Mouse (Mus musculus) gastrocnemius, adult 2 months (tissue): Measurements from ENCODE around the gene Gnai3. TPM values are rescaled to one million over a fixed set of nuclear protein-coding genes. Genes with fewer than 3 reads are reported as not detected.
A peak's percentile ranks its signal among the peaks of the same experiment; 100 is the strongest.

Experiments used
- DNase-seq: peaks from one replicate; pipeline ENCODE4 v3.0.0; 2022
- H3K27ac ChIP-seq: fragments of 200-600 bp; 2 replicates; pipeline ENCODE4 v1.8.1; 2022; ENCODE audit warnings: mild to moderate bottlenecking
- H3K4me3 ChIP-seq: fragments of 200-600 bp; 2 replicates; pipeline ENCODE4 v1.8.1; 2022; ENCODE audit warnings: mild to moderate bottlenecking, moderate library complexity
- CTCF ChIP-seq: fragments of 200-600 bp; IDR thresholded peaks from 2 replicates; pipeline ENCODE4 v1.8.1; 2022; ENCODE audit warnings: antibody characterized with exemption, mild to moderate bottlenecking, moderate library complexity
- intact Hi-C: fragments of 180-260 bp; cut with DNase I; formaldehyde crosslinking; loops from one replicate; pipeline ENCODE4 v1.15.1; 2025
- total RNA-seq, 2 experiments: library from RNA; stranded (reverse); gene quantifications; 2 replicates each; pipeline ENCODE4 v1.2.3; 2021

Gnai3 gene
- total RNA-seq, 2 experiments from 2014 or later: 12.0 to 13.8 TPM

DNA sequence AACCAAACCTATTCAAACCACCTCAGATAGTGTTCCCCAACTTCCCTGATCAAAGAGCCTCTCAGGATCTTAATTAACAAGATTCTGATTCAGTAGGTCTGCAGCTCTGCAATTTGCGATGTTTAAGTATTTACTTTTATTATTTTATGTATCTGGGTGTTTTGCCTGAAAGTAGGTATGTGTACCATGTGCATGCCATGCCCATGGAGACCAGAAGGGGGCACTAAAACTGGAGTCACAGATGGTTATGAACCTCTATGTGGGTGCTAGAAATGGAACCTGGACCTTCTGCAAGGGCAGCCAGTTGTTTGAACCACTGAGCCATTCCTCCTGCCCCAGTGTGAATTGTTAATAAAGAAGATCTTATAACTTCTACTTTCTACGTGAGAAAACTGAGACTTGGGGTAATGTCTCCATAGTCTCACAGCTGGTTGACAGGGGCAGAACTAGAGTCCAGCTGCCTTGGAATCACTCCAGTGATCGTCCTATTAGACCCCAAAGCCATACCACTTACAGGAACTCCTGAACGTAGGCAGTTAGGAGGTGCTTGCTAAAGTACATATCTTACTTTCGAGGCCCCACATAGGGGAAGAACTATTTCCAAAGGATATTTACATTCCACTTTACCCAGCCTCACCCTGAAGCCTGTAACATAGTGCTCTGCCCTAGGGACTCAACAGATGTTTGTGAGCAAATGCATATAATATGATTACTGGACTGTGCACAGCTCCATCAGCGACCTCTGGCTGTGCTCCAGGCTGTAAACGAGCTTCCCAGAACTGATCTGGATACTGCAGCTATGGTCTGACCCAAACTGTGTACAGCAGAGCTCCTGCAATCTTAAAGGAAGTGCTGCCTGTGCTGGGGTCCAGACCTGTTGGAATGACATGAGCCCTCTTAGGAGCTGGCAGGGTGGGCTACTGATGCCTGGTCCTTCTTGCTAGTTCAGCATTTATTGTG, 33.1 kb upstream of the Gnai3 start:
- DNase-seq: peak; percentile 69
- intact Hi-C loops: no loop called here
- peak overlapping the region; percentile 24 for H3K27ac ChIP-seq
- no peak overlapping the region for H3K4me3 ChIP-seq
- peak; percentile 37 for TF ChIP-seq CTCF

GRCm38 (mm10) chr3:108174672-108175531, 29.0 kb upstream of the Gnai3 start:
- intact Hi-C loops: no loop called here
- H3K27ac ChIP-seq: peak overlapping the region; percentile 61
- no peak for TF ChIP-seq CTCF
- peak; percentile 64 for DNase-seq
- peak overlapping the region; percentile 45 for H3K4me3 ChIP-seq

- TF ChIP-seq CTCF: no peak
- Histone ChIP-seq H3K4me3 (no peak overlapping the region), H3K27ac (no peak overlapping the region)
- DNase-seq: no peak
- intact Hi-C loops: loop anchor here (2.0 to 10.0 kb wide), 2 partner anchors 16 to 86 kb away; partner anchors contain the start of gene Psma5
Observed at GRCm38 (mm10) chr3:108169199-108169598, 23.3 kb upstream of the Gnai3 start.

DNA sequence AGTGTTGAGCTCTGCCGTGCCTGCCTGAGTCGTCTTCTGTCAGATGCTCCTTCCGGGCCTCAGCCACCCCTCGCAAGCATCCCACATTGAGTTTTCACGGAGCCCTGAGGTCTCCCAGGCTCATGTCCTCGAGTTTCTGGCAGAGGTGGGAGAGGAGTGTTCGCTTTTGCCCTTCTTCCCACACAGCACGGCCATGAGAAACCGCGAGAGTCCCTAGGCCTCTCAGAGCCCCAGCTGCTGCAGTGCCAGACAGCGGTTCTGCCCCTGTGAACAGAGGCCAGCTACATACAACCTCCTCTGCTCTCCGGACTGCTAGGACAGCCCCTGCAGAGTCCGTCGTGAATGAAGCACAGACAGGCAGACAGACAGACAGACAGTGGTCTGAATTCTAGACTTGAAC, 21.6 kb upstream of the Gnai3 start:
- DNase-seq: peak; percentile 71
- intact Hi-C loops: loop anchor here (10.0 kb wide), 1 partner anchor 87 kb away; the partner anchor contains the start of gene Psma5
- peak overlapping the region; percentile 33 for H3K4me3 ChIP-seq
- no peak for TF ChIP-seq CTCF
- H3K27ac ChIP-seq: peak overlapping the region; percentile 93

GRCm38 (mm10) chr3:108166486-108167211, 20.7 kb upstream of the Gnai3 start:
- intact Hi-C loops: loop anchor here (10.0 kb wide), 1 partner anchor 88 kb away; the partner anchor contains the start of gene Psma5
- no peak overlapping the region for H3K4me3 ChIP-seq
- DNase-seq: peak; percentile 88
- TF ChIP-seq CTCF: peak; percentile 52
- peak overlapping the region; percentile 93 for H3K27ac ChIP-seq

DNA sequence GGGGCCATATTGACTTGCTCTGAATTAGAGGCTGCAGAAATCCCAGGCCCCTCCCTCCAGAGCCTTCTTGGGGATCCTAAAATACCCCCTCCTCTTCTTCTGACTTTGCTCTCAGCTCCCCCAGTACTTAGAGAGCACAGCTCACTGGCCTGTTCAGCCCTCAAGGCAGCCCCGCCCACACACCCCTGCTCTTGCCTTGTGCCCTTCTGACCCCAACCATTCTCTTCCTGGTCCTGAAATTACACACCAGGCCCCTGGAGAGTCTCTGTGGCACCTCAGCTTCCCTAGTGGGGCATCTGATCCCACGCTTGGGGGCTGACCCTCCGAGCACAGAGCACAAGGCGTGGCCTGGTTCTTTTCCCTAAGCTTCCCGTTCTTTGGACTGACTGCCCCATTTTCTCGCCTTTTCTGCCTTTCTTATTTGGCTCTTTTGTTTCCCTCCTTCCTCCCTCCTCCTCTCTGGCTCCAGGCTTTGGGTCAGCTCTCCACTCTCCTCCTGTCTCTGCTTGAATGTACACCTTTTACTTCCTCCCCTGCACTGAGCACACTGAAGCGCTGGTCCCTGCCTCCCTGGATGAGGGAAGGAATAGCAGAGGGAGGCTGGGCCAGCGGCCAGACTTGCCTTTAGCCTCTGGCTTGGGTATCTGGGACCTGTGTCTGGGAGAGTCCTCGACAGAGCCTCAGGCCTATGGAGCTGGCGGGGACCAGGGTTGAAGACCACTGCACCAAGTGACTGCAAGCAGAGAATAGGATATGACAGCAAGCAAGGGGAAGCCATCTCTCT, 19.8 kb upstream of the Gnai3 start:
- Histone ChIP-seq H3K4me3 (no peak overlapping the region; the same call in 1 of the 2 replicates), H3K27ac (peak overlapping the region; percentile 93)
- DNase-seq: peak; percentile 73
- intact Hi-C loops: loop anchor here (1.0 to 10.0 kb wide), 3 partner anchors 38 to 223 kb away; partner anchors contain the start of gene Psma5
- no peak for TF ChIP-seq CTCF

DNA sequence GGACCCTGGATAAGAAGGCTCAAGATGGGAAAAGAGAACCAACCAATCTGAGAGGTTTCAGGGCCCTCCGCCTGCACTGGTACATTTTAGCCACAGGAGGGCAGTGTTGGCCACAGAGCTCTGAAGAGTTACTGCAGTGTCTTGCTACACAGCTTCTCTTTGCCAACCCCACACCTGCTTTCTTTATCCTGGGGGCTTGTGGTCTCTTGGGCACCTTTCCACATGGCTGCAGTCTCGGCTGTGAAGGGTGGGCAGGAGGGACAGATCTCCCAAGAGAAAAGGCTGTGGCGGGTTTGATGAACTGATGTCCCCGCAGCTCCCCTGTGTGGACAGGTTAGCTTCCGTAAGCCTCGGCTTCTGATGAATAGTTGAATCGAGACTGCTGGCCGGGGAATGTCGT, 18.9 kb upstream of the Gnai3 start:
- DNase-seq: peak; percentile 85
- Histone ChIP-seq H3K4me3 (peak overlapping the region; percentile 56), H3K27ac (peak overlapping the region; percentile 93)
- peak; percentile 100 for TF ChIP-seq CTCF
- intact Hi-C loops: loop anchor here (1.0 to 10.0 kb wide), 3 partner anchors 38 to 224 kb away; partner anchors contain the start of gene Psma5

DNA sequence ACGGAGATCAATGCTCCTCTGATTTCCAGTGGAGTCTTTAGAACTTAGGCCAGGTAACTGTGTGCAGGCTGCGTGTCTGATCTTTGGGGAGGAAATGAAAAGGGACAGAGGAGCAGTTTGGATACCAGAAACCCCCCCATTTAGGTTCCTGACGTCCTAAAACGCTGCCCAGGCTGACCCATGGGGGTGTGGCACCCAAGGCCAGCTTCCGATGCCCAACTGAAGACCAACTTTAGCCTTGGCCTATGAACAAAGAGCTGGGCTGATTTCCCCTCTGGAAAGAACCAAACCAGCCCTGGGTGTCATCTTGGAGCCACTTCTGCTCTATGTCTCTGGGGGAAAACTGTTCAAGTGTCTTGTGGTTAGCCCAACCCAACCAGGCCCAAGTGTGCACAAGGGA, 18.1 kb upstream of the Gnai3 start:
- H3K4me3 ChIP-seq: no peak overlapping the region
- no peak for TF ChIP-seq CTCF
- intact Hi-C loops: loop anchor here (2.0 to 10.0 kb wide), 2 partner anchors 91 to 225 kb away; partner anchors contain the start of gene Psma5
- no peak overlapping the region for H3K27ac ChIP-seq
- no peak for DNase-seq

DNA sequence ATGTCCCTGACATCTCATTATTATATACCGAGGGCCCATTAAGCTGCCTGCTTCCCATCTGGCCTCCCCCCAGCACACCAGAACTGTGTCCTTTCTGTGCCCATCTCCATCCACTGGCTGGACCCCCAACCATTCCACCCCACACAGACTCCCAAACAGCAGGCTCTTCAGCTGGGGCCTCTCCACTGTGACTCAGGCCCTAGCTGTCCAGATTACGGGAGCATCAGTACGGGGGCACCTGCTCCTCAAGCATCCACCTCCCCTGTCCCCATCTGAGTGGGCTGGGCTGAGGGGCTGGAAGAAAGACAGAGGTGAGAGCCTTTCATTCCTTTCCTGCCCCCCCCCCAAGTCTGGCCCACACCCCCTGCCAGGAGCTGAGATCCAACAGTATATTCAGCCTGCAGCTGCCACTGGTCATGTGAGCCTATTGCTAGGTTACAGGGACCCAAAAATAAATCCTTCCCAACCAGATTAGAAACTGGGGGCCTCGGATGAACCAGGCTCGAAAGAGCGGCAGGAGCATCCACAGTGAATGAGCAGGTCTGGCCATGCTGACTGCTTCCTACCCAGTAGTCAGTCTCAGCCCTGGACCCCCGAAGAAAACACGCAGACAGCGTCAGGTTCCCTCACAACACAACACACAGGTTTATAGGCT, 12.6 kb upstream of the Gnai3 start:
- Histone ChIP-seq H3K4me3 (peak overlapping the region; percentile 32; the same call in 1 of the 2 replicates), H3K27ac (peak overlapping the region; percentile 87)
- no peak for TF ChIP-seq CTCF
- peak; percentile 70 for DNase-seq
- intact Hi-C loops: no loop called here

GRCm38 (mm10) chr3:108154656-108155055, 8.7 kb upstream of the Gnai3 start, which contains the start of gene Gpr61:
Gene Gpr61 (minus strand): TSS chr3:108154882.
- no peak for TF ChIP-seq CTCF
- Histone ChIP-seq H3K4me3 (no peak within 1 kb of the TSS), H3K27ac (no peak within 1 kb of the TSS)
- intact Hi-C loops: no loop called here
- DNase-seq: no peak
